Mouse (Mus musculus) adrenal gland, postnatal 25 days (tissue): ENCODE results near the gene Mrm2. TPM values are rescaled to one million over a fixed set of nuclear protein-coding genes. Genes with fewer than 3 reads are reported as not detected.
"Not testable (repeated sequence)": the region's sequence is repeated elsewhere in the genome, so short reads cannot be mapped to it uniquely, and the experiment has no call there.

Experiments
- DNase-seq: peaks from one replicate; pipeline ENCODE4 v3.0.0; 2021; ENCODE audit warnings: mixed read lengths
- long read RNA-seq: library from polyadenylated mRNA; stranded (forward); transcript quantifications from one replicate; pipeline ENCODE4 v2.0.0, GENCODE M21; 2021
- total RNA-seq: library from RNA; stranded (reverse); gene quantifications from 2 replicates; pipeline ENCODE4 v1.2.3, GENCODE M21; 2021

The Mrm2 gene
- 17.8 and 18.4 TPM in 2 replicates for total RNA-seq
- long read RNA-seq, transcript Mrm2-201 (3 exons, 1,443 nt) = major isoform, 8 of 13 reads
- long read RNA-seq, partial matches to known transcripts = 4 of 13 reads
- long read RNA-seq, other reads (novel, unspliced or antisense) = 1 of 13 reads

DNA sequence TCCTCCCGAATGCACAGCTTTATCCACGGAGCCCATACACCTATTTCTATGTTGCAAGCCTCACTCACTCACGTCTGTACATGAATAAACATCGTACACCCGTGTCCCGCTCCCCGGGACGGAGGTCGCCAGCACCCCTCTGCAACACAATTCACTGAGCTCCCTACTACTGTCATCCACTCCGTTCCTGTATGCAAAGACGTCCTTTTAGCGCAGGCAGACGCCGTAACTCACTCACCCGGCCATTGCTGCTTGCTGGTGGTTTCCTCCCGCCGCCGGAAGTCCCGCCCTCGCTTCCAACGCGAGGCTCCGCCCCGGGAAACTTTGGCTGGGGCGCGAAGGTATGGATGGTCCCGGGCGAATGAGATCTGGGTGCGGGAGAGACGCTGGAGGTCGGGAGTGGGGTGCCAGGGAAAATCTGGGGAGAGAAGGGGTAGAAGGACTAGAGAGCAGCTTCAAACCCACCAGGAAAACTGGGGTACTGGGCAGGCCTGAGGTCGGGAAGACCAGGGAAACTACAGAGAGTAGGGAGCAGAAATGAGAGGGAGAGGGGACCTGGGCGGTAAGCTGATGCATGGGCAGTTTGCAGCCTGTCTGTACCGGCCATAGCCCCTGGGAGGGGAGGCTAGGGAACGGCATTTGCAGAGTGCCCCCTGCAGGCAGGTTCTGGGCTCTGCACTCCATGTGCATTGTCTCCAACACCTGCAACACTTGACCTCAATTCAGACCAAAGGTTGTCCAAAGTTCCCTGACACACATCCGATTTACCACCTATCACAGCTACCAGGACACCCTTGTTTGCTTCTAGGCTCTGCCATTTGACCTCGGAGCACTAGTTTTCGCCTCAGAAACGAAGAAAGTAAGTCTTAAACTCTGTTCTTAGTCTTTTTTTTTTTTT lies at the start of gene Mrm2:
Gene Mrm2 (minus strand): TSS at position 284 of the 898 bp plus-strand sequence.
- DNase-seq = peak; percentile 85

GRCm38 (mm10) chr5:140381156-140381555 lies 49.5 kb upstream of the Mrm2 start:
- DNase-seq = no peak

DNA sequence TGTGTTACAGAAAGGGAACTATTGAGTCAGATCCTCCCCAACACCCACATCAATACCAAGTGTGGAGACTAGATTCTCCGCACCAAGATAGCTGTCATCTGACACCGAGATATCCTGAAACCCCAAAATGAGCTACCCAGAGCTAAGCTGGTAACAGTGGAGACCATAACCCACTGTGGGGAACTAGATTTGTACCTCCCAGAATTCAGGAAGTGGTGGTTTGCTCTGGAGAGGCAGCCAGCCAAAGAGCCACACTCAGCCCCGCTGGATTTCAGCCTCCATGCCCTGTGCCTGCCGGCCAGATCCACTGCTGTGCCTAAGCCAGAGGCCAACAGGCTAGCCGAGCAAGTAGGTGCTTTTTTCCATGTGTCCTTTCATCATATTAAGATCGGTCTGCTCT lies 47.6 kb upstream of the Mrm2 start:
- DNase-seq = no peak

- no peak for DNase-seq
Measured at GRCm38 (mm10) chr5:140378121-140378853, 46.6 kb upstream of the Mrm2 start.

DNA sequence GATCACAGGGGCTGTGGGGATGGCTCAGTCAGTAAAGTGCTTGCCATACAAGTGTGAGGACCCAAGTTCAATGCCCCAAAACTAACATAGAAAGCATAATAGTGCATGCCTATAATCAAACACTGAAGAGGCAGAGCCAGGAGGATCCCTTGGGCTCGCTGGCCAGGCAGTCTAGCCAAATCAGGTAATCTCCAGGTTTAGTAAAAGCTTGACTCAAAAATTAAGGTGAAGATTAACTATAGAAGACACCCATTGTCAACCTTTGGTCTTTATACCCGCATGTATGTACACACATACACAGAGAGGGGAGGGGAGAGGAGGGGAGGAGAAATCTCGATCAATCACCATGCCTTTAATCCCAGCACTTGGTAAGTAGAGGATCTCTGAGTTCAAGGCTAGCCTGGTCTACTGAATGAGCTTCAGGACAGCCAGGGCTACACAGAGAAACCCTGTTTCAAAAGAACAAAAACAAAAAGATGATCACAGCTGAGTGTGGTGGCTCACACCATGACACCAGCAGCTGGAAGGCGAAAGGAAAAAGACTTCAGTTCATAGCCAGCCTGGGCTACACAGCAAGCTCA lies 43.6 kb upstream of the Mrm2 start:
- DNase-seq = no peak

DNA sequence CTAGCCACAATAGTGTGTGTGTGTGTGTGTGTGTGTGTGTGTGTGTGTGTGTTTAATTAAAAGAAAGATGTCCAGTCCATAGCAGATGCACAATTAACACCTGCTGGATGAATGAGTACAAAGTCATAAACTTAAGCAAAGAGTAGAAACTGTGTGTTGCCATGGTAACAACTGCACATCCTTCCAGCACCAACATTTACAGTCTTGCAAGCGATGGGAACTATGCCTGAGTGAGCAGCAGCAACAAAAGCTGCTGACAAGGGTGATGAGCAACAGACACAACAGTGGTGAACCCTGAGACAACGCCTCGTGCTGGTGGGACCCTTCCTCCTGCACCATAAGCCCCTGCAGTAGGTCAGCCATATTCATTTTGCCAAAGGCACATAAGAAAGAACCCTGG lies 42.5 kb upstream of the Mrm2 start:
- no peak for DNase-seq

DNA sequence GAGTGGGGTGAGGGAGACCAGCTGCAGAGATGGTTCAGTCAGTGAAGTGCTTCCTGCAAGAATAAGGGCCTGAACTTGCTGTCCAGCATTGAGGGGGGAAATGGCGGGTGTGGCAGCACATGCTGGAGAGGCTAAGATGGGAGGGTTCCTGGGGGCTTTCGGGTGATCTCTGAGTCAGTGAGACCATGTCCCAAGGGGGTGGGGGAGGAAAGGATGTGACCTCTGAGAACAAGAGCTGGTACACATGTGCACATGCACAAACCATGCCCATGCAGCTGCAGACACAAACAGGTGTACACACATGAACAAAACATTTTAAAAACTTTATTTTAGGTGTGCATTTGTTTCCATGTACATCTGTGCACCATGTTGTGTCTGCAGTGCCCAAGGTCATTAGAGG lies 42.0 kb upstream of the Mrm2 start:
- DNase-seq = no peak

DNA sequence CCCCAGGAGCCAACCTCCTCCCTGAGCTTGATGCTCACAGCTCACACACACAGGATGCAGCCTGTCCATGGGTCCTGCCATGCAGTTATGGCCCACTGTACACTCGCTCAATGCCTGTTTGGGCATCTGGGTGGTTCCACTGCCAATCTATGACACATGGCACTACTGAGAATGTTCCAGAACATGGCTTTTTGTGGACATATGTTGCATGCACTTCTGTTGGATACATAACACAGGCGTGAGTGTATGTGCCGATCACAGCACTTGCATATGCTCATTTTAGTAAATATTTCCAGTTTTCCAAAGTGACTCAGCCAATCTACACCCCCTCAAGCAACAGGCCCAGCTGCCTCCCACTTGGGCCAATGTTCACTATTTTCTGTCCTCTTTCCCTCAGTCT lies 40.0 kb upstream of the Mrm2 start:
- DNase-seq = no peak

DNA sequence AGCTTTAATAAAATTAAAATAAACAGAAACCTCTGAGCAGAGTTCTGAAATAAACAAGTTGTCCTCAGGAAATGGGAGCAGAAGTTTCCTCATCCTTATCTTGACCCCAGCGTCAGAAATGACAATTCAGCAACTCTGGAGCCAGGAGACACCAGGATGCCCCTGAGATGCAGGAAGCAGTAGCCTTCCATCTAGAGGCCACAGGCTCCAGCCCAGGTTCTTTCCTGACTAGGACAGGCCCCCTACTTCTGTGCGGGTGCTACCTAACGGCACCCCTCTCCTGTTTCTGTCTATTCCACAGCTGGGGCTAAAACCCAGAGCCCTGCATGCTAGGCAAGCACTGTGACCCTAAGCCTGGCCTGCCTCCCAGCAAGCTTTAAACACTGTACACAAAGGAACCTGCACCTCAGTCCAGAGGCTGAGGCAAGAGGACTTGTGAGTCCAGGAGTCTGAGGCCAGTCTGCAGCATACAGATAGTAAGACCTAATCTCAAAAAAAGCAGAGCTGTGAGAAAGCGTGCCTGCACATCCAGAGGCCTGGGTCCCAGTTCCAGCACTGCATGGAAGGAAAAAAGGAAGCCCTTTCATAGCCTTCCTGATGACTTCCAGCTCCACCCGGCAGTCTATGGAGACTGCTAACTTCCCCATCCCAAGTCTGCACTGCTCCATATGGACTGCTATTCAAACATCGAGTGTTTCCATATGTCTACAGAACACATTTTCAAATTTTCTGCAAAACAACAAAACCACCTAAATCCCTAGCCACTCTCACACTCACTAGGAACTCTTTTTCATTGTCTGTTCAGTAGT lies 39.0 kb upstream of the Mrm2 start:
- no peak for DNase-seq

DNA sequence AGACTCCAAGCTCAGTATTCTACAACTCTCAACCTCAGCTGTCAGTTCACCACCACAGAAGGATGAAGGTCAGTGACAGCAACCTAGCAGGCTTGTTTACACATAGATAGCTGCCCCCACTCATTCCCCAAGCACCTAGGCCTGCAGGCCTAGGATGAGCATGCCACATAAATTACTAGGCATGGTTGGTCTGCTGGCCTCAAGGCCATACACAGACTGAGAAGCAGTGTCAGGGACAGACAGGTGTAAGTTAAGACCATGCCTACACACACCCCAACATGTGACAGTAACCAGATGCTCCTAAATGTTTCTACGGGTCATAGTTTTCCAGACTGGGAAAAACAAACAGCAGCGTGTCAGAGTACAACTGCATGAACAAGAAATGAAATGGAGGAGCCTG lies 37.8 kb upstream of the Mrm2 start:
- DNase-seq = no peak

- DNase-seq = no peak
Measured at GRCm38 (mm10) chr5:140368926-140369325, 37.2 kb upstream of the Mrm2 start.

DNA sequence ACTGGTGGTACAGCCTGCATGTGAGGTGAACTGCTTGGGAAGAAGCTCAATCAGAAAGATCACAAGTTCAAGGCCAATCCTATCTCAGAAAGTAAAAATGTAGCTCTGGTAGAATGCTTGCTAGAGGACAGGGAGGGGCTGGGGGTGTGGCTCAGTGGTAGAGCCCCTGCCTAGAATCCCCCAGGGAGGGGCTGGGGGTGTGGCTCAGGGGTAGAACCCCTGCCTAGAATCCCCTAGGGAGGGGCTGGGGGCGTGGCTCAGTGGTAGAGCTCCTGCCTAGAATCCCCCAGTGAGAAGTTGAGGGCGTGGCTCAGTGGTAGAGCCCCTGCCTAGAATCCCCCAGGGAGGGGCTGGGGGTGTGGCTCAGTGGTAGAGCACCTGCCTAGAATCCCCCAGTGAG lies 36.4 kb upstream of the Mrm2 start:
- DNase-seq = not testable (repeated sequence)

DNA sequence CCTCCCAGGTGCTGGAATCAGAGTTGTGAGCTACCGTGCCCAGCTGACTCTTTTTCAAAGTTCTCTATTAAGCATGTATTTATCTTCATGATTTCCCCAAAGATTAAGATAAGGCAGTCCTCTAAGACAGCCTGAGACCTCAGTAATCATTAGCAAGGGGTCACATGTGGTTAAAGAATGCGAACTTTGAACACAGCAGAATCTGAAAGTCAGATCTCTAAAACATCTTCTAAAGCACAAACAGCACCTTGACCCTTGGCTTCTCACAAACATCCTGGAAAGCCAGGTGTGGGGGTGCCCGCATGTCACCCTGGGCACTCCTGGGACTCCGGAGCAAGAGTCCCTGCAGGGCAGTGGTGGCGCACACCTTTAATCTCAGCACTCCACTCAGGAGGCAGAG lies 32.7 kb upstream of the Mrm2 start:
- no peak for DNase-seq

- no peak for DNase-seq
Measured at GRCm38 (mm10) chr5:140359930-140360674, 28.4 kb upstream of the Mrm2 start.

DNA sequence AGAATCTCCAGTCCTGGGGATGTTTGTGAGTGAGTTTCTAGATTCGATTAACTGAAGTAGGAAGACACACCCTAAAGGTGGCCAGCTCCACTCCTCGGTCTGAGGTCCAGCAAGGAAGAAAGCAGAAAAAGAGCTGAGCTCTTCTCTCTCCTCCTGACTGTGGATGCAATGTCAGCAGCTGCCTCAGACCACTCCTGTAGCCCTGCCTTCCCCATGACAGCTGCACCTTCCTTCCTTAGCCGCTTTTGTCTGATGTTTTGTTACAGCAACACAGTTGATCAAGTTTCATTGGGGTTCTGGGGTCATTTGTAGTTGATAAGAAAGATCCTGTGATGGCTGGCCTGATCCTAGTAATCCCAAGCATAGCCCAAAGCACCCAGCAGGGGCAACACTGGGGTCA lies 25.8 kb upstream of the Mrm2 start:
- no peak for DNase-seq

DNA sequence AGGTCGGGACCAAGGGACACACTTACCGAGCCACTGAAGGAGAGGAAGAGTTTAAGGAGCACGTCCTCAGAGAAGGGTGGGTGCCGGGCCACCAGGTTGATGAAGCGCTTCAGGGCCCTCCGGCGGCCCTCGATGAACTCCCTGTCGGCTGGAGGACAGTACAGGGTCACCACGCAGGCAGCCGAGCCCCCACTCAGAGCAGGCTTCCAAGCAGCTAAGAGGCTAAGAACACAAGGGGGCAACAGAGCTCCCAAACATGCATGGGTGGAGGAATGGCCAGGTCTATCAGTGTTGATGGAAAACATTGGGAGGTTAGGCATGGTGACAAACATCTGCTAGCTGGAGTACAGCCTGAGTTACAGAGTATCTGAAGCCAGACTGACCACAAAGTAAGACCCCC lies 24.2 kb upstream of the Mrm2 start:
- no peak for DNase-seq

DNA sequence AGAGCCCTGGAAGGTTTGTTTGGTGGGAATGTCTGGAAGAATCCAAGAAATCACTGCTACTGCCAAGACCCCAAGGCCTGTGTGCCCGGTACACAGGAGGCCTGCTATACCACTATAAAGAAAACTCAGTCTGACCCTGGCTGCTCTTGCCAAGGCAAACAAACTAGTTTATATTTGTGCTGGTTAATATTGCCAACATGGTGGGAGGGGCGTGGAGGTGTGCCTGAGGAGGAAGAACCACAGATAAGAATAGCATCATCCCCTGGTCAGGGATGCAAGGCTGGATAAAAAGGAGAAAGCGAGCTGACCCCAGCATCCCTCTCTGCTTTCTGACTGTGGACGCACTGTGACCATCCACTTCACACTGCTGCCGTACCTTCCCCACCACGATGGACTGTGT lies 20.7 kb upstream of the Mrm2 start:
- DNase-seq = no peak

GRCm38 (mm10) chr5:140350731-140351497 lies 19.2 kb upstream of the Mrm2 start:
- no peak for DNase-seq

- DNase-seq = no peak
Measured at GRCm38 (mm10) chr5:140349882-140350281, 18.2 kb upstream of the Mrm2 start.

DNA sequence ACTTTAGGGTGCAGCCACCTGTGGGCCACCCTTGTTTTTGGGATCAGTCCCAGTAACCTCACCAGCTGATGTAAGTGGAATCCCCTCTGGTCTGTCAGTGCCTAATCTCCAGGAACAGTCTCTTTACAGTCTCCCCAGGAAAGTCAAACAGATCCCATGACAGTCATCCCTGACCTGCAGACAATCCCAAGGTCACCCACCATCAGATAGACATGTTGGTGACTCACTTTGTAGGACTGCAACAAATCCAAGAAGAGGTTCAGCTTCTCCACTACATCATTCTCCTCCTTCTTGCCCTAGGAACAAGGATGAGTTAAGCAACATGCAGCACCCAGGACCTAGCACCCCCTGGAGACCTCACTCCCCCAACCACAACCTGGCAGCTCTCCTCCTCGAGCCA lies 14.4 kb upstream of the Mrm2 start:
- no peak for DNase-seq

DNA sequence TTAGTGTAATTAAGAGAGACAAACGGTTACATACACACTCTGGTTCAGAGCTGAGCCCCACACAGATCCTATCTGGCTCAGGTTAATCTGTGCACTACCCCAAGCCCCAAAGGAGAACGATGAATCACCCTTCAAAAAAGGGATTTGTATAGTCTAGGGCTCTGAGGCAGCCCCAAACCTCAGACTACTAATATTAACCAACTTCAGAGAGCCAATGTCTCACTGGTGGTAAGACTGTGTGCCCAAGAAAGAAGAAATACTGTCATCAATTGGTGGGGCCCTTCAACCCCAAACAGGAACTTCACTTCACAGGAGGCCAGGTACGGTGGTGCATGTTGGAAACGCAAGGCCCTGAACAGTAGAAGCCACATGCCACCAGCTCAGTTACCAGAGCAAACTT lies 13.5 kb upstream of the Mrm2 start:
- no peak for DNase-seq
